In the genomic region with DNA sequence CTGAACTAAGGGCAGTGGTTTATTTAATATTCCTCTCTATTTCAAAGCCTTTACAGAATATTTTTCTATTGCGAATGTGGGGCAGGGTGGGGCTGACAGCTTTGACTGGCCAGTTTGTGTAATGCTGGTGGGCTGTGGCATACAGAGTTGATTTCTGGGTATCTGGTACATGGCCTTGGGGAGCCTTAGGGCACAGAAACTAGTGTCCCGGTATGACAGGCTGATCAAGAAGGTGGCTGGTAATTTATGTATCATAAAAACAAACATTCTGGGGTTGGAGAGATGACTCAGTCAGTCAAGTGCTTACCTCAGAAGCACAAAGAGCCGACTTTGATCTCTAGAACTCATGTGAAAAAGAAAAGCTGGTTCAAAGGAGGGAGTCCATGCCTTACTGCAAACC, we compare ENCODE assay signal across 23 mouse cellular contexts.
A peak's percentile ranks its signal among the peaks of the same experiment; 100 is the strongest.
DNase-seq lines count a peak whose midpoint lies in the region; ATAC-seq and TF ChIP-seq lines count a peak whose summit lies in the region.
"Had no signal": no experiment of that assay in that cellular context is flagged by ENCODE, and none has a peak within 500 bp of the region (broad histone marks: within the 10 kb centered on the region; RNA-seq: fewer than 3 reads in every experiment).

No protein-coding gene starts in this region.

- H3K4me1 ChIP-seq in stomach, embryonic 16.5 days (ENCODE audit: control insufficient read depth, insufficient read depth, low read length), result no peaks in the 10 kb centered on the region
- H3K4me1 ChIP-seq in stomach, postnatal 0 days (replicated peaks; ENCODE audit: control insufficient read depth, insufficient read depth), result no peaks in the 10 kb centered on the region
- H3K4me1 ChIP-seq: forebrain, embryonic 10.5 days; forebrain, embryonic 13.5 days; heart, embryonic 10.5 days; hindbrain, embryonic 12.5 days had no signal

- no peak overlapping the region for H3K4me2 ChIP-seq in stomach, embryonic 16.5 days (ENCODE audit: low read depth, low read length)
- no peak overlapping the region for H3K4me2 ChIP-seq in stomach, postnatal 0 days (replicated peaks; ENCODE audit: low read depth)
- H3K4me2 ChIP-seq: forebrain, embryonic 13.5 days; heart, embryonic 13.5 days; hindbrain, embryonic 12.5 days; hindbrain, embryonic 15.5 days had no signal

- peak; percentile 72 to 80 for DNase-seq in adrenal gland, adult (ENCODE audit: inconsistent age in 2 of 2, low spot score in 1 of 2)
- DNase-seq in adrenal gland, adult 18-20 months (ENCODE audit: low spot score in 2 of 2), result no peak
- peak; percentile 70 for DNase-seq in heart, adult 11 months
- DNase-seq in heart, postnatal 14 days, result no peak
- DNase-seq in stomach, postnatal 0 days (ENCODE audit: low spot score), result no peak
- no peak for DNase-seq in kidney, adult 11 months
- DNase-seq: cerebellum, adult 18-20 months; cerebellum, adult 9-10 months; cerebellum, postnatal 14 days; forebrain, postnatal 0 days; gastrocnemius, adult 2 months; gastrocnemius, postnatal 14 days; heart, adult 2 months; kidney, adult 2 months had no signal

- WGBS in stomach, embryonic 16.5 days, result 56% methylated on average over 3 of the region's 3 CpGs
- WGBS in stomach, postnatal 0 days, result 48% methylated on average over 3 of the region's 3 CpGs

- no peak overlapping the region for H3K27ac ChIP-seq in stomach, embryonic 16.5 days (ENCODE audit: low read length)
- H3K27ac ChIP-seq in stomach, postnatal 0 days (replicated peaks), result no peak overlapping the region
- H3K27ac ChIP-seq: forebrain, embryonic 10.5 days; forebrain, embryonic 13.5 days; gastrocnemius, adult 2 months; heart, adult 2 months; heart, embryonic 10.5 days; heart, embryonic 13.5 days; hindbrain, embryonic 12.5 days; hindbrain, embryonic 15.5 days had no signal

- TF ChIP-seq CTCF in stomach, postnatal 0 days (IDR thresholded peaks at IDR 0.05; ENCODE audit: low read depth), result no peak

- H3K9me3 ChIP-seq in stomach, embryonic 16.5 days (replicated peaks; ENCODE audit: control insufficient read depth, low read length), result no peaks in the 10 kb centered on the region
- no peaks in the 10 kb centered on the region for H3K9me3 ChIP-seq in stomach, postnatal 0 days (ENCODE audit: control insufficient read depth, low read length)
- H3K9me3 ChIP-seq: forebrain, embryonic 10.5 days; forebrain, embryonic 13.5 days; heart, embryonic 10.5 days; heart, embryonic 13.5 days; hindbrain, embryonic 12.5 days; hindbrain, embryonic 15.5 days had no signal

- H3K4me3 ChIP-seq in stomach, embryonic 16.5 days (replicated peaks; ENCODE audit: low read length), result no peak overlapping the region
- H3K4me3 ChIP-seq in stomach, postnatal 0 days (ENCODE audit: low read depth, low read length), result no peak overlapping the region
- H3K4me3 ChIP-seq: forebrain, embryonic 10.5 days; forebrain, embryonic 13.5 days; gastrocnemius, adult 2 months; heart, adult 2 months; heart, embryonic 10.5 days; heart, embryonic 13.5 days; hindbrain, embryonic 12.5 days; hindbrain, embryonic 15.5 days had no signal

- H3K9ac ChIP-seq in stomach, embryonic 16.5 days (ENCODE audit: low read length), result no peak overlapping the region
- H3K9ac ChIP-seq in stomach, postnatal 0 days (ENCODE audit: low read length), result no peak overlapping the region
- H3K9ac ChIP-seq: forebrain, embryonic 13.5 days; forebrain, postnatal 0 days; heart, embryonic 13.5 days; hindbrain, embryonic 12.5 days; hindbrain, embryonic 15.5 days had no signal

- no peaks in the 10 kb centered on the region for H3K36me3 ChIP-seq in stomach, embryonic 16.5 days (ENCODE audit: control insufficient read depth, insufficient read depth, low read length)
- no peaks in the 10 kb centered on the region for H3K36me3 ChIP-seq in stomach, postnatal 0 days (ENCODE audit: control insufficient read depth, insufficient read depth, low read length)
- H3K36me3 ChIP-seq: forebrain, embryonic 10.5 days; heart, embryonic 10.5 days; heart, embryonic 13.5 days; hindbrain, embryonic 12.5 days; hindbrain, embryonic 15.5 days had no signal

- no peak for TF ChIP-seq EP300 in stomach, postnatal 0 days (optimal IDR thresholded peaks at IDR 0.05)

- H3K27me3 ChIP-seq in stomach, embryonic 16.5 days (ENCODE audit: control insufficient read depth, insufficient read depth, low read length), result no peaks in the 10 kb centered on the region
- H3K27me3 ChIP-seq in stomach, postnatal 0 days (ENCODE audit: control insufficient read depth, insufficient read depth, low read length), result no peaks in the 10 kb centered on the region
- H3K27me3 ChIP-seq: forebrain, embryonic 13.5 days; heart, embryonic 13.5 days; hindbrain, embryonic 12.5 days; hindbrain, embryonic 15.5 days had no signal

- ATAC-seq in stomach, embryonic 16.5 days (ENCODE audit: insufficient read depth, low FRiP score), result 0 out of 2 replicates have a peak, but pooled peaks have one; percentile 10
- no peak for ATAC-seq in stomach, postnatal 0 days (ENCODE audit: low FRiP score, low TSS enrichment)
- ATAC-seq in granulocyte monocyte progenitor cell, adult 5-6 weeks (replicated peaks; ENCODE audit: poor library complexity, severe bottlenecking), result no peak
- ATAC-seq: activated CD4-positive, CD25-positive, alpha-beta regulatory T cell, adult 4 months; forebrain, embryonic 13.5 days; forebrain, postnatal 0 days had no signal

- intact Hi-C loops in heart, postnatal 14 days (cut with DNase I), result no loop called here

Comparison
In these comparisons a context has a peak if more than half of its experiments do, and no peak if none do; other contexts are left out.
1. DNase-seq: peak in adrenal gland, adult (2 of 2) and heart, adult 11 months (single experiment); none in adrenal gland, adult 18-20 months (0 of 2), heart, postnatal 14 days (0 of 2), stomach, postnatal 0 days (single experiment) and kidney, adult 11 months (single experiment).